Mouse (Mus musculus) heart, adult 8-10 months (tissue): Measurements from ENCODE around the gene Rab15. TPM values are rescaled to one million over a fixed set of nuclear protein-coding genes. Genes with fewer than 3 reads are reported as not detected.
"Not testable (repeated sequence)": the region's sequence is repeated elsewhere in the genome, so short reads cannot be mapped to it uniquely, and the experiment has no call there.

Source experiments
- DNase-seq: peaks from one replicate; pipeline ENCODE4 v3.0.0; 2022; ENCODE audit warnings: low spot score
- total RNA-seq, 4 experiments: library from RNA; stranded (reverse); gene quantifications; 2 replicates each; pipeline ENCODE4 v1.2.4; 2022

Gene Rab15
- total RNA-seq, 4 experiments from 2014 or later: 0.25 to 0.92 (median 0.32) TPM

GRCm38 (mm10) chr12:76818908-76819307 is 3.8 kb downstream of the Rab15 start:
- DNase-seq: no peak

GRCm38 (mm10) chr12:76818120-76818519 is 4.6 kb downstream of the Rab15 start:
- no peak for DNase-seq

GRCm38 (mm10) chr12:76817176-76817575 is 5.5 kb downstream of the Rab15 start:
- DNase-seq: no peak

GRCm38 (mm10) chr12:76816720-76817119 is 6.0 kb downstream of the Rab15 start:
- DNase-seq: no peak

- DNase-seq: no peak
Measured at GRCm38 (mm10) chr12:76814120-76814519, 8.6 kb downstream of the Rab15 start.

- DNase-seq: no peak
Measured at GRCm38 (mm10) chr12:76813543-76813942, 9.2 kb downstream of the Rab15 start.

GRCm38 (mm10) chr12:76811006-76811405 is 11.7 kb downstream of the Rab15 start:
- no peak for DNase-seq

GRCm38 (mm10) chr12:76810491-76810890 is 12.2 kb downstream of the Rab15 start:
- no peak for DNase-seq

GRCm38 (mm10) chr12:76807796-76808195 is 14.9 kb downstream of the Rab15 start:
- DNase-seq: no peak

- DNase-seq: no peak
Measured at GRCm38 (mm10) chr12:76805056-76805811, 17.5 kb downstream of the Rab15 start.

GRCm38 (mm10) chr12:76803700-76804252 is 18.9 kb downstream of the Rab15 start:
- DNase-seq: peak; percentile 40

- no peak for DNase-seq
Measured at GRCm38 (mm10) chr12:76803028-76803427, 19.7 kb downstream of the Rab15 start.

- DNase-seq: no peak
Measured at GRCm38 (mm10) chr12:76798008-76798720, 24.5 kb downstream of the Rab15 start.

- no peak for DNase-seq
Measured at GRCm38 (mm10) chr12:76796938-76797539, 25.7 kb downstream of the Rab15 start.

GRCm38 (mm10) chr12:76795350-76795749 is 27.4 kb downstream of the Rab15 start, which contains the start of gene Gpx2:
Gene Gpx2, minus strand, starts transcription at chr12:76795554.
- DNase-seq: no peak

GRCm38 (mm10) chr12:76792540-76792939 is 30.2 kb downstream of the Rab15 start:
- DNase-seq: not testable (repeated sequence)

GRCm38 (mm10) chr12:76790446-76791084 is 32.1 kb downstream of the Rab15 start:
- no peak for DNase-seq

GRCm38 (mm10) chr12:76784056-76784619 is 38.6 kb downstream of the Rab15 start:
- DNase-seq: peak; percentile 15

- no peak for DNase-seq
Measured at GRCm38 (mm10) chr12:76780639-76781468, 41.9 kb downstream of the Rab15 start.

- no peak for DNase-seq
Measured at GRCm38 (mm10) chr12:76779951-76780350, 42.8 kb downstream of the Rab15 start.
